Mouse (Mus musculus): ENCODE measurements around the gene Rbmy.
"Not testable (repeated sequence)": the region's sequence is repeated elsewhere in the genome, so short reads cannot be mapped to it uniquely, and the experiment has no call there.

Rbmy gene

DNA sequence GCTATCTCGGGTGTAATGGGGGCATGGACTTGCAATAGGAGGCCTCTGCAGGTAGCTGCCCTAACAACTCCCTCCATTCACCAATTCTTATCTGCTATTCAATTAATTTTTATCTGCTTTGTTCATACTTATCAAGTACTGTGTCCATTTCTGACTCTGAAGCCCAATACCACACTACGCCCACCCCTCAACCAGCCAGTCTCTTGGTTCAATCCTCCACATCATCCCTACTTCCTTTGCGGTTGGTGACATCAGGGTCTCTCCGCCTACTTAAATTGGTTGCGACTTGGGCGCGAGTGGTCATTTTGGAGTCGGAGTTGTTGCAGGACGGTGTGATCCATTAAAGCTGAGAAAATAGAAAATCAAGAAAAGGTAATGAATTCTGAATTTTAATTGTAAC is at the start of gene Rbmy, which contains the start of gene Gm10256:
TSS of gene Rbmy (plus strand) at position 301 of the 400 bp plus-strand sequence.
TSS of gene Gm10256 (plus strand) at position 320 of the 400 bp plus-strand sequence.
- not testable (repeated sequence) for DNase-seq (ENCODE audit: low read depth, low spot score)

DNA sequence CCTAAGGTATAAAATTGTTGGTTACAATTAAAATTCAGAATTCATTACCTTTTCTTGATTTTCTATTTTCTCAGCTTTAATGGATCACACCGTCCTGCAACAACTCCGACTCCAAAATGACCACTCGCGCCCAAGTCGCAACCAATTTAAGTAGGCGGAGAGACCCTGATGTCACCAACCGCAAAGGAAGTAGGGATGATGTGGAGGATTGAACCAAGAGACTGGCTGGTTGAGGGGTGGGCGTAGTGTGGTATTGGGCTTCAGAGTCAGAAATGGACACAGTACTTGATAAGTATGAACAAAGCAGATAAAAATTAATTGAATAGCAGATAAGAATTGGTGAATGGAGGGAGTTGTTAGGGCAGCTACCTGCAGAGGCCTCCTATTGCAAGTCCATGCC is 34.4 kb upstream of the Rbmy start, which contains the start of gene Gm4064:
TSS of gene Gm4064 (minus strand) at position 101 of the 400 bp plus-strand sequence.
- DNase-seq (ENCODE audit: low read depth, low spot score): not testable (repeated sequence)

Data from WW6 (cell line).